Mouse (Mus musculus): ENCODE measurements around the gene Gm10226. TPM values are rescaled to one million over a fixed set of nuclear protein-coding genes. Genes with fewer than 3 reads are reported as not detected.
"Not testable (repeated sequence)": the region's sequence is repeated elsewhere in the genome, so short reads cannot be mapped to it uniquely, and the experiment has no call there.

The Gm10226 gene
- 10.5 and 11.6 TPM in 2 replicates for polyA plus RNA-seq (2016; fragmentation: Nextera tagmentation; extraction: Ambion mirVana)

DNA sequence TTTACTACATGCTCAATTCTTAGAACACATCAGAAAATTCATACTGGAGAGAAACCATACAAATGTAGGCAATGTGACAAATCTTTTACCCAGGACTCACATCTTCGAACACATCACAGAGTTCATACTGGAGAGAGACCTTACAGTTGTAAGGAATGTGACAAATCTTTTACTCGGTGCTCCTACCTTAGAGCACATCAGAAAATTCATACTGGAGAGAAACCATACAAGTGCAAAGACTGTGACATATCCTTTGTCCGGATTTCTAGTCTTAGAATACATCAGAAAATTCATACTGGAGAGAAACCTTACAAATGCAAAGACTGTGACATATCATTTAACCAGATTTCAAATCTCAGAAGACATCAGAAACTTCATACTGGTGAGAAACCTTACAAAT, at the start of gene Gm10226:
Gene Gm10226, plus strand, starts transcription at position 301 of the 400 bp plus-strand sequence.
- Histone ChIP-seq H3K27ac (no peak within 1 kb of the TSS), H3K27me3 (ENCODE audit: insufficient read depth, poor library complexity, severe bottlenecking) (no peaks in the 10 kb centered on the region), H3K4me3 (no peak within 1 kb of the TSS), H3K9me3 (no peaks in the 10 kb centered on the region), H3K4me1 (replicated peaks) (no peaks in the 10 kb centered on the region), H3K36me3 (peaks cover 61% of the 10 kb centered on the region)
- 88% methylated on average over 3 of the region's 3 CpGs for WGBS
- DNase-seq (ENCODE audit: low spot score) = no peak

DNA sequence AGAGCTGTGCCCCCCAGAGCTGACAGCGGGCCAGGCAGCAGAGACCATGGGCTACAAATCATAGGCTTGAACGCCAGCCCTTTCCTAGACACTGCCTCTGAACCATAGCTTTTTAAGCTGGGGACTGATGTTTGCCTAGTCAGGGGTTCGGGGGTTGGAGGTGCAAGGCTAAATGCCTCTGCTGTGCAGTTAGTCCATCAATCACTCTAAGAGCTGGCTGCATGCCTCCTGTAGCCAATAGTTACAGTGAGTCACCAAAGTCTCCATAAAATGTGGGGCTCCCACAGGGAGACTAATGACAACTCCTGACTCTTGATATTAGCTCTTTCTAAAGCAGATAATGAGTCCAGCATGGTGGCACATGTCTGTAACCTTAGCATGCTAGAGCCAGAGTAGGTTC, 42.9 kb upstream of the Gm10226 start:
- no peak for DNase-seq (ENCODE audit: low spot score)
- Histone ChIP-seq H3K27ac (no peak overlapping the region), H3K36me3 (no peaks in the 10 kb centered on the region), H3K4me3 (no peak overlapping the region), H3K9me3 (peaks cover 5% of the 10 kb centered on the region; the same call in 1 of the 2 replicates), H3K27me3 (ENCODE audit: insufficient read depth, poor library complexity, severe bottlenecking) (no peaks in the 10 kb centered on the region), H3K4me1 (replicated peaks) (peaks cover 5% of the 10 kb centered on the region; the same call in 1 of the 2 replicates)
- 78% methylated on average over 3 of the region's 3 CpGs for WGBS

DNA sequence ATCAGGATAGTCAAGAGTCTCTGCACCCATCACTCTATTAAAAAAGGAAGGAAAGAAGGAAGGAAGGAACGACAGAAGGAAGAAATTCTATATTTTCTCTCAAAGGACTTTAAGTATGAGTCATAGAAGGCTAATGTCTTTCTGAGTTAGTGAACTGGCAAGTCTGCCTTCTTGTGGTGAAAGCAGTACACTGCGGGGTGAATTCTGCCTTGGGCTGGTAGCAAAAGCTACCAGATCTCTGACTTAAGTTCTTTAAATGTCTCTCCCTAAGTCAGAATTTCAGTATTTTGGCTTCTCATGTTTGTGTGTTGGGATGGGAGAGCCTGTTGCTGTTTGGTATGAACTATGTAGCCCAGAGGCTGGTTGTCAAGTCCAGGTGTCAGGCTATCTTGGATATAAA, 41.7 kb upstream of the Gm10226 start:
- 30% methylated on average over 2 of the region's 2 CpGs for WGBS
- no peaks in the 10 kb centered on the region for H3K36me3 ChIP-seq
- DNase-seq (ENCODE audit: low spot score) = no peak

DNA sequence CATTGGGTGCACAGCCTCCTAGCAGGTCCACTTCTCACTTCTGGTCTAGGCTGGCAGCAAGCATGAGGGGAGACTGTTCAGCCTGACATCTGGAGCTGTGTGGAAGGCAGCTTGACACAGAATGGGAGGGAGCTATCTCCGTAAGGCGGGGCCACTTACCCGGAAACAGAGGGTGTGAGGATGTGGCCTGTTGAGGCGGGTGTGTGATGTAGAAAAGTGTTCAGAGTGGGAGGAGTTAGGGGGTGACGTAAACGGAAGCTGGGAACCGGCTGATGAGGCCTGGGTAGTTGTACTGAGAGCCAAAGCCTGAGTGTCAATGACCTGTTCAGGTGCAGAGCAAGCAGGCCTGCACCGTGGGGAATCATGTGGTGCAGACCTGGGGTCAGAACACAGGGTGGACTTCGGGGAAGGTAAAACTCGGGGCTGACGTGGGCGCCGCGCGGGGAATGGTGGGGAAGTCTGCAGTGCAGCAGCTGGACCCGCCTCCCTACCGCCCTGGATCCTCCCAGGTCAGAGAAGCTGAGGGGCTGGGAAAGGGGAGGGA, 41.2 kb upstream of the Gm10226 start, which contains the start of gene Zfp983:
Gene Zfp983, plus strand, starts transcription at position 261 of the 544 bp plus-strand sequence.
- H3K27me3 ChIP-seq (ENCODE audit: insufficient read depth, poor library complexity, severe bottlenecking); H3K9me3 ChIP-seq; H3K4me1 ChIP-seq (replicated peaks); H3K36me3 ChIP-seq: not testable (repeated sequence)
- H3K4me3 ChIP-seq = peak within 1 kb of the TSS; percentile 54
- DNase-seq (ENCODE audit: low spot score) = peak; percentile 84
- peak within 1 kb of the TSS; percentile 79 for H3K27ac ChIP-seq
- 1% methylated on average over 17 of the region's 17 CpGs for WGBS

More for the DNA sequence above, 41.7 kb upstream of the Gm10226 start:
- Histone ChIP-seq H3K27ac (peak overlapping the region; percentile 79), H3K27me3 (ENCODE audit: insufficient read depth, poor library complexity, severe bottlenecking) (no peaks in the 10 kb centered on the region), H3K4me1 (replicated peaks) (peaks cover 5% of the 10 kb centered on the region; the same call in 1 of the 2 replicates), H3K9me3 (peaks cover 4% of the 10 kb centered on the region; the same call in 1 of the 2 replicates), H3K4me3 (peak overlapping the region; percentile 54)

DNA sequence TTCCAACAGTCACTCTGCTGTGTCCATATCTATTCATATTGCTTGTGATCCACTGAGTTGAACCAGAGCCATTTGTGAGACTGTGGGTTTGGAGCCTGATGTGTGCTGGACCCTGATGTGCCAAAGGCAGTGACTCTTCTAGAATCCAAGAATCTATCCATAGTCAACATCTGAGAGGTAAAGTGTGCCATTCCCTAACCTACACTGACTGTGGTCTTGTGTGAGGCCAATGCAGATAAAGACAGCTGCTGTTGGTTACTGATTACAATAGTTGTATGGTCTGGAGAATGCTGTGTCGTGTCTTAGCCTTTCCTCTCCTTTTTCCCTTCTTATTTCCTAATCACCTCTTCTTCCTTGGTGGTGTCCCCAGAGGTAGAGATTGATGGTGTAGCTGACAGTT, 12.8 kb upstream of the Gm10226 start:
- not testable (repeated sequence) for H3K27me3 ChIP-seq (ENCODE audit: insufficient read depth, poor library complexity, severe bottlenecking); H3K9me3 ChIP-seq; H3K4me3 ChIP-seq; DNase-seq (ENCODE audit: low spot score); H3K27ac ChIP-seq; H3K4me1 ChIP-seq (replicated peaks); H3K36me3 ChIP-seq
- WGBS = 20% methylated on average over 1 of the region's 1 CpGs

DNA sequence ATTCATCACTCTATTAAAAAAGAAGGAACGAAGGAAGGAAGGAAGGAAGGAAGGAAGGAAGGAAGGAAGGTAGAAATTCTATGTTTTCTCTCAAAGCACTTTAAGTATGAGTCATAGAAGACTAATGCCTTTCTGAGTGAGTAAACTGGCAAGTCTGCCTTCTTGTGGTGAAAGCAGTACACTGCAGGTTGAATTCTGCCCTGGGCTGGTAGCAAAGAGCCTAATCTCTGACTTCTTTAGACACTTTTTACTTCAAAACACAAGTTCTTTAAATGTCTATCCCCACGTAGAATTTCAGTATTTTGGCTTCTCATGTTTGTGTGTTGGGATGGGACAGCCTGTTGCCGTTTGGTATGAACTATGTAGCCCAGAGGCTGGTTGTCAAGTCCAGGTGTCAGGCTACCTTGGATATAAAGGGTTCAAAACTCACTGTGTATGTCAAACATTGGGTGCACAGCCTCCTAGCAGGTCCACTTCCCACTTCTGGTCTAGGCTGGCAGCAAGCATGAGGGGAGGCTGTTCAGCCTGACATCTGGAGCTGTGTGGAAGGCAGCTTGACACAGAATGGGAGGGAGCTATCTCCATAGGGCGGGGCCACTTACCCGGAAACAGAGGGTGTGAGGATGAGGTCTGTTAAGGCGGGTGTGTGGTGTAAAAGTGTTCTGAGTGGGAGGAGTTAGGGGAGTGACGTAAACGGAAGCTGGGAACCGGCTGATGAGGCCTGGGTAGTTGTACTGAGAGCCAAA, 12.2 kb upstream of the Gm10226 start:
- WGBS = 3% methylated on average over 9 of the region's 9 CpGs
- no peaks in the 10 kb centered on the region for H3K27me3 ChIP-seq (ENCODE audit: insufficient read depth, poor library complexity, severe bottlenecking)
- H3K4me3 ChIP-seq = peak overlapping the region; percentile 54
- DNase-seq (ENCODE audit: low spot score) = peak; percentile 84
- H3K4me1 ChIP-seq (replicated peaks) = peaks cover 4% of the 10 kb centered on the region; the same call in 1 of the 2 replicates
- peaks cover 5% of the 10 kb centered on the region for H3K36me3 ChIP-seq
- no peaks in the 10 kb centered on the region for H3K9me3 ChIP-seq
- peak overlapping the region; percentile 82 for H3K27ac ChIP-seq

DNA sequence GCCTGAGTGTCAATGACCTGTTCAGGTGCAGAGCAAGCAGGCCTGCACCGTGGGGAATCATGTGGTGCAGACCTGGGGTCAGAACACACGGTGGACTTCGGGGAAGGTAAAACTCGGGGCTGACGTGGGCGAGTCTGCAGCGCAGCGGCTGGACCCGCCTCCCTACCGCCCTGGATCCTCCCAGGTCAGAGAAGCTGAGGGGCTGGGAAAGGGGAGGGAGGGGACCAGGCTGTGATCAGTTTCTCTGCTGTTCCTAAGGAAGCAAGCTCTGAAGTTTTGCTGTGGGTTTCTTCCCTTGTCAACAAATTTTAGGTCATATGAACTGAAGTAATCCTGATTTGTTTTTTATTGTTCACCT, 11.7 kb upstream of the Gm10226 start:
- DNase-seq (ENCODE audit: low spot score) = peak; percentile 65

DNA sequence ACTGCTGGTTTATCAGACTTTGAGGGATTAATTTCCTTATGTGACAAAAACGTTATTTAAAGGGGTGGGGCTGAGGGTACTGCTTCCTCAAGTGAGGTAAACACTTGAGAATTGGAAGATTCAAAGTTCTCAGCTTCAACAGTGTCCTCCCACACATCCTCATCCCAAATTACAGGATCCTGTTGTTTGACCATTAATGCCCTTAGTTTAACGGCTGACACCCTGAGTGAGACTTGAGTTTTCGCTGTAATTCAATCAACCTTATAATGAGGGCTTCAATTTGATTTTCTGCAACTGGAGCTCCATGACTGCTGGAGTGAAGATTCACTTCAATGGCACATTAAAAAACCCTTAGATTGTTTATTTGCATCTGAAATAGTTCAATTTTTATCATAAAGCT, 1.7 kb downstream of the Gm10226 start:
- Histone ChIP-seq H3K36me3 (peaks cover 51% of the 10 kb centered on the region), H3K27me3 (ENCODE audit: insufficient read depth, poor library complexity, severe bottlenecking) (no peaks in the 10 kb centered on the region), H3K4me3 (no peak overlapping the region), H3K4me1 (replicated peaks) (no peaks in the 10 kb centered on the region), H3K27ac (no peak overlapping the region), H3K9me3 (no peaks in the 10 kb centered on the region)
- no peak for DNase-seq (ENCODE audit: low spot score)
- WGBS = 79% methylated on average over 3 of the region's 3 CpGs

More for the DNA sequence above, 11.7 kb upstream of the Gm10226 start:
- H3K27ac ChIP-seq = peak overlapping the region; percentile 82
- H3K4me3 ChIP-seq = peak overlapping the region; percentile 54
- WGBS = under 1% methylated on average over 10 of the region's 10 CpGs
- H3K9me3 ChIP-seq; H3K27me3 ChIP-seq (ENCODE audit: insufficient read depth, poor library complexity, severe bottlenecking); H3K4me1 ChIP-seq (replicated peaks): not testable (repeated sequence)
- peaks cover 10% of the 10 kb centered on the region for H3K36me3 ChIP-seq

DNA sequence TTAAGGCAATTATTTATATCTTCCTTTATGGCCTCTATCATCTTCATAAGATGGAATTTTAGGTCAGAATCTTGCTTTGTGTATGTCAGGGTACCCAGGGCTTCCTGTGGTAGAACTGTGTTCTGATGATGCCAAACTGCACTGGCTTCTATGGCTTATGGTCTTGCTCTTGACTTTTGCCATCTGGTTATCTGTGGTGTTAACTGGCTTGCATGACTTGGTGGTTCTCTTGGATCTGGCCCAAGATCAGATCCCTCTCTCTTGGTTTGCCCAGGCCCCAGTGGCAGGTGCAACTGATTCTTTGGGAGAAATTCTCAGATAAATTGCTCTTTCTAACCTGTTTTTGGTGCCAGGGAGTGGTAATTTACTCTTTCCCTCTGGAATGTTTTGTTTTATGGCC, 4.4 kb downstream of the Gm10226 start:
- Histone ChIP-seq H3K9me3 (no peaks in the 10 kb centered on the region), H3K4me3 (no peak overlapping the region), H3K27ac (no peak overlapping the region), H3K27me3 (ENCODE audit: insufficient read depth, poor library complexity, severe bottlenecking) (no peaks in the 10 kb centered on the region), H3K36me3 (peaks cover 24% of the 10 kb centered on the region), H3K4me1 (replicated peaks) (no peaks in the 10 kb centered on the region)
- DNase-seq (ENCODE audit: low spot score) = no peak

DNA sequence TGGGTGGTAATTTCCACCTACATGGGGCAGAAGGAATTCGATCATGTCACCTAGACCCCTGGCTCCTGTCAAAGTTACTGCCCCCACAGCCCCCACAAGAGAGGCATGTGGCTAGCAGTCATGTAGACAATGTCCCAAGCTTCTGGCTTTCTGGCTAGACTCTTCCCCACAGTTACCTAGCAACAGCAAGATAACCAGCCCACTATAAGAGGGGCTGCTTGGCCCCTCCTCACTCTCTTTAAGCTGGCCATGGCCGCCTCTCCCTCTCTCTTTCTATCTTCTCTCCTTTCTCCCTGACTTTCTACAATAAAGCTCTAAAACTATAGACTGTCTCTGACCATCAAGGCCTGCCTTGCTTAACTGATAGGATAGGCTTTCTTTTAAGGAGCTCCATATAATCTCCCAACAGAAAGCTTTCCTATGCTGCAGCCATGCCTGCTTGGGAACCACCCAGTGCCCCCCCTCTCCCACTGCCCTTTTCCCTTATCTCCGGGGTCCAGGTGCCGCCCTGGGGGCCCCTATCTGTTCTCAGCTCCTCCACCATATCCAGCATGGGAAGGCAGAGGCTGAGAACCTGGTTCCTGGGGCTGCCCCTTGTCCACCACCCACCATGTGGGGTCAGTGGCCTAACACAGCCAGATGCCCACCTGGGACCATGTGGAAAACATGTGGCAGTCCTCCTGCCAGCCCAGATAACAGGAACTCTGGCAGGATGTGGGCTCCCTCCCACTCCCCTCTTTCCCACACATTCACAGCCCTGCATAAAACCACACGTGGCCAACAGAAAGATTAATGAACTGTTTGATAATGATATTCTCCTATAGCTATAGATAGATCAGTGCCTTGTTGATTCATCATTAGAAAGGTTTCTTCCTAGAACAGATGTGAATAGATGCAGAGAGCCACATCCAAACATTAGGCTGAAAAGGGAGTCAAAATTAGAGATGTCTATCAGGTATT, 10.9 kb downstream of the Gm10226 start:
- Histone ChIP-seq H3K27me3 (ENCODE audit: insufficient read depth, poor library complexity, severe bottlenecking) (no peaks in the 10 kb centered on the region), H3K36me3 (no peaks in the 10 kb centered on the region), H3K27ac (no peak overlapping the region), H3K4me3 (no peak overlapping the region), H3K9me3 (no peaks in the 10 kb centered on the region), H3K4me1 (replicated peaks) (peaks cover 12% of the 10 kb centered on the region; the same call in 1 of the 2 replicates)
- DNase-seq (ENCODE audit: low spot score) = no peak
- WGBS = 50% methylated on average over 5 of the region's 5 CpGs

DNA sequence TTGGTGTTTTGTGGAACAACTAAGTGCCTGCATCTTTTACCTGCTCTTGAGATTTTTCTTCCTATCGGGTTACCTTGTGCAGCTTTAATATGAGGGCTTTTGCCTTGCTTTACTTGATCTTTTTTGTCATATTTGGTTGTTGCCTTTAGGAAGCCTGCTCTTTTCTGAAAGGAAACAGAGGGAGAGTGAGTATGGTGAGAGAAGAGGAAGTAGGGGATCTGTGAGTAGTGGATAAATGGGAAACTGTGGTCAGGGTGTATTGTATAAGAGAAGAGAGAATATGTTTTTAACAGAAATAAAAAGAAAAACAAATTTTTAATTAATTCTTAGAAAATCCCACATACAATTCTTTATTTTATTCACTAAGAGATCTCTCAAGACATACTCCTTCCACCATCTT, 11.8 kb downstream of the Gm10226 start:
- no peak for DNase-seq (ENCODE audit: low spot score)

DNA sequence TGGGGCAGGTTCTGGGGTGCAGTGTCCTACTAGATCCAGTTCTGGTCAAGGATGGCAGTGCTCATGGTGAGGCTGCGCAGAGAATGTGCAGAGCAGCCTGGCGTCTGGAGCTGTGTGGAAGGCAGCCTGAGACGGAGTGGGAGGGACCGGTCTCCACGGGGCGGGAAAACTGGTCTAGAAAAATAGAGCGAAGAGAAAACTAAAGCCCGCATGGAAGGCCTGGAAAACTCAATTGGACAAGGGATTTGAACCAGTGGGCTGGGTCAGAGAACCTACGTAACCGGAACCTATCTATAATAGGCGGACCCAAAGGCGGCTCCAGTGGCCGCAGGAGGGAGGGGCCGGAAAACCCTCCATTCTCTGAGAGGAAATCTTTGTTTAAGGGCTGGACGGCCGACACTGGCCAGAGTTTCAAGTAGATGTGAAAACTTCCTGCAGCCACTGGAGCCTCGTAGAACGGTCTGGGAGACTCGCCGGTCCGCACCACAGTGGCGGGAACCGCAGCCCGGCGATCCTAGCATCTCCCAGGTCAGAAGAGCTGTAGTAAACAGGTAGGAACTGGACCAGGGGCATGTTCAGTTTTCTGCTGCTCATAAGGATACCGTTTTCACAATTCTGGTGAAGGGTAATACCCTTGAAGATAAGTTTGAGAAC, 15.8 kb downstream of the Gm10226 start, which contains the start of gene Zfp760:
Gene Zfp760, plus strand, starts transcription at position 399 of the 654 bp plus-strand sequence.
- DNase-seq (ENCODE audit: low spot score) = peak; percentile 88
- Histone ChIP-seq H3K36me3 (peaks cover 25% of the 10 kb centered on the region), H3K27ac (peak within 1 kb of the TSS; percentile 94), H3K4me3 (peak within 1 kb of the TSS; percentile 72), H3K27me3 (ENCODE audit: insufficient read depth, poor library complexity, severe bottlenecking) (no peaks in the 10 kb centered on the region), H3K9me3 (no peaks in the 10 kb centered on the region), H3K4me1 (replicated peaks) (peaks cover 22% of the 10 kb centered on the region)
- 5% methylated on average over 26 of the region's 26 CpGs for WGBS

More for the DNA sequence above, 11.8 kb downstream of the Gm10226 start:
- H3K9me3 ChIP-seq = no peaks in the 10 kb centered on the region
- no peak overlapping the region for H3K4me3 ChIP-seq
- no peaks in the 10 kb centered on the region for H3K27me3 ChIP-seq (ENCODE audit: insufficient read depth, poor library complexity, severe bottlenecking)
- 80% methylated on average over 1 of the region's 1 CpGs for WGBS
- H3K4me1 ChIP-seq (replicated peaks) = peaks cover 15% of the 10 kb centered on the region
- no peaks in the 10 kb centered on the region for H3K36me3 ChIP-seq
- H3K27ac ChIP-seq = no peak overlapping the region
